Mouse (Mus musculus) erythroblast, embryonic 14.5 days (primary cell): ENCODE data around the gene Gapdh.

Source experiments
- GATA1 ChIP-seq: IDR thresholded peaks from 2 replicates; pipeline ENCODE4 v1.6.1; 2012; ENCODE audit warnings: low read length, inconsistent platforms, mixed read lengths
- TAL1 ChIP-seq: IDR thresholded peaks from 3 replicates; pipeline ENCODE4 v1.6.1; 2012; ENCODE audit warnings: low read length, inconsistent platforms, mixed read lengths

DNA sequence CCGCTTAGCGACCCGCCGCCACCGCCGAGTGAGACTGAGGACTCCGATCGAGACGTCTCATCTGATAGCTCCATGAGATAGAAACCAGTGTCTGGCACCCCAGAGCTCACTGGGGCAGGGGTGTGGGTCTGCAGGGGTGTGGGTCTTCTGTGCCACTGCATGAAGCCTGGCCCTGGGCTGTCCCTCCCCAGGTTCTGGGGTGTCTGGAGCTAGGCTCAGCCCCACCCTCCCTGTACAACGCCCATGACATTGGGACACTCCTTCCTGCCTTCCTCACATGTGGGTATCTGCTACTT, 5.8 kb downstream of the Gapdh start:
- no peak for TF ChIP-seq GATA1
- no peak for TF ChIP-seq TAL1
